Mouse (Mus musculus): ENCODE results near the gene Cfap99. TPM values are rescaled to one million over a fixed set of nuclear protein-coding genes. Genes with fewer than 3 reads are reported as not detected.

Gene Cfap99
- polyA plus RNA-seq, 1 experiment from 2014 or later, result not detected

DNA sequence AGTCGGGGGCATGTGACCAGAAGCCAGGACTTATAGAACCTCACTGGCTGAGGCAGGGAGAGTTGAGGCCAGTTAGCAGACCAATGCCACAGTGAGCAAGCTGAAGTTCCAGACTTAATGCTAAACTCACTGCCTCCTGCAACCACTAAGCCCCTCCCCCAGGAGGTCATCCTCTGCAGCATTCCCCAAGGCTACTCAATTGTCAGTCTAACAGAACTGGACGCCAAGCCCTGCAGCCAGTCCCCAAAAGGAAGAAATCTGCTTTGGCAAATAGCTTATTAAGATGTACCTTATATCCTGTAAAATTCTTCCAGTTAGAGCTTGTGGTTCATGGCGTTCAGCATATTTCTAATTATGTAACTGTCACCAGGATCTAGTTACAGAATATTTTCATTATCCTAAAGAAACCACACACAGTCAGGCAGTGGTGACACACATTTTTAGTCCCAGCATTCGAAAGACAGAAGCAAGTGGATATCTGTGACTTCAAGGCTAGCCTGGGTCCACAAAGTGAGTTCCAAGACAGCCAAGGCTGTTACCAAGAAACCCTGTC is 35.4 kb upstream of the Cfap99 start:
- H3K9me3 ChIP-seq (replicated peaks; ENCODE audit: control insufficient read depth, low read length), result no peaks in the 10 kb centered on the region
- no peaks in the 10 kb centered on the region for H3K36me3 ChIP-seq (ENCODE audit: control insufficient read depth, insufficient read depth, low read length)
- H3K4me3 ChIP-seq (replicated peaks; ENCODE audit: low read length), result no peak overlapping the region
- peaks cover 7% of the 10 kb centered on the region for H3K4me1 ChIP-seq (ENCODE audit: control insufficient read depth, insufficient read depth, low read length)
- H3K27me3 ChIP-seq (ENCODE audit: control insufficient read depth, insufficient read depth, low read length), result no peaks in the 10 kb centered on the region
- no peak for ATAC-seq (ENCODE audit: insufficient read depth, low FRiP score)
- no peak overlapping the region for H3K27ac ChIP-seq (ENCODE audit: low read length)
- H3K9ac ChIP-seq (ENCODE audit: low read length), result no peak overlapping the region
- no peak overlapping the region for H3K4me2 ChIP-seq (ENCODE audit: low read depth, low read length)
- 51% methylated on average over 4 of the region's 4 CpGs for WGBS

DNA sequence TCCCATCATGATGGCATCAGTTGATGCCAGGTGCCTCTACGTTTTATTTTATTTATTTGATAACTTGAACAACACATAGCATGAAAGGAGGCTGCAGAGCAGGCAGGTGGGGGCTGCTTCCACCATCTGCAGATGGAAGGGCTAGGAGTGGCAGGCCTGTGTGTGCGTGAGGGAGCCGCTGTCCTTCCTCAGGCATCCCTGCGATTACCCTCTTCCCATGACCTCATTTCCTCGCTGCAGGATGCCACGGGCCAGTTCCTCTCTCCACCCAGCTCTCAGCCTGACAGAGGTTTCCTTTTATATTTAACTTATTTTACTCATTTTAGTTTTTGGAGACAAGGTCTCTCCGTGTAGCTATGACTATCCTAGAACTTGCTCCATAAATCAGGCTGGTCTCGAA is 34.1 kb upstream of the Cfap99 start:
- Histone ChIP-seq H3K36me3 (ENCODE audit: control insufficient read depth, insufficient read depth, low read length) (no peaks in the 10 kb centered on the region), H3K9ac (ENCODE audit: low read length) (no peak overlapping the region), H3K4me2 (ENCODE audit: low read depth, low read length) (no peak overlapping the region), H3K27ac (ENCODE audit: low read length) (no peak overlapping the region), H3K9me3 (replicated peaks; ENCODE audit: control insufficient read depth, low read length) (no peaks in the 10 kb centered on the region), H3K4me3 (replicated peaks; ENCODE audit: low read length) (no peak overlapping the region), H3K27me3 (ENCODE audit: control insufficient read depth, insufficient read depth, low read length) (no peaks in the 10 kb centered on the region), H3K4me1 (ENCODE audit: control insufficient read depth, insufficient read depth, low read length) (peaks cover 7% of the 10 kb centered on the region)
- ATAC-seq (ENCODE audit: insufficient read depth, low FRiP score), result no peak
- 60% methylated on average over 8 of the region's 8 CpGs for WGBS

DNA sequence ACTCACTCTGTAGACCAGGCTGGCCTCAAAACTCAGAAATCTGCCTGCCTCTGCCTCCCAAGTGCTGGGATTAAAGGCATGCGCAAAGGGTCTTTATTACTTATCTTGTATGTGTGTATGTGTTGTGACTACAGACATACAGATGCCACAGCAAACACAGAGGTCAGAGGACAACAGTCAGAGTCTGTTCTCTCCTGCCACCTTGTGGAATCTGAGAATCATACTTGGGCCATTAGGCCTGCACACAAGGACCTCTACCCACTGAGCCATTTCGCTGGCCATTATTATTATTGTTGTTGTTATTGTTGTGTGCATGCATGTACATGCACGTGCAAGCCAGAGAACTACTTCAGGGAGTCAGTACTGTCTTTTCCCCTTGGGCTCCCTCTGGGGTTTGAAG is 33.2 kb upstream of the Cfap99 start:
- Histone ChIP-seq H3K36me3 (ENCODE audit: control insufficient read depth, insufficient read depth, low read length) (no peaks in the 10 kb centered on the region), H3K4me1 (ENCODE audit: control insufficient read depth, insufficient read depth, low read length) (peaks cover 7% of the 10 kb centered on the region), H3K27ac (ENCODE audit: low read length) (no peak overlapping the region), H3K9ac (ENCODE audit: low read length) (no peak overlapping the region), H3K4me3 (replicated peaks; ENCODE audit: low read length) (no peak overlapping the region), H3K27me3 (ENCODE audit: control insufficient read depth, insufficient read depth, low read length) (no peaks in the 10 kb centered on the region), H3K9me3 (replicated peaks; ENCODE audit: control insufficient read depth, low read length) (no peaks in the 10 kb centered on the region), H3K4me2 (ENCODE audit: low read depth, low read length) (no peak overlapping the region)
- 77% methylated on average over 3 of the region's 3 CpGs for WGBS
- ATAC-seq (ENCODE audit: insufficient read depth, low FRiP score), result no peak

- ATAC-seq (ENCODE audit: insufficient read depth, low FRiP score), result no peak
- no peaks in the 10 kb centered on the region for H3K27me3 ChIP-seq (ENCODE audit: control insufficient read depth, insufficient read depth, low read length)
- 71% methylated on average over 3 of the region's 3 CpGs for WGBS
- H3K36me3 ChIP-seq (ENCODE audit: control insufficient read depth, insufficient read depth, low read length), result no peaks in the 10 kb centered on the region
- H3K9me3 ChIP-seq (replicated peaks; ENCODE audit: control insufficient read depth, low read length), result no peaks in the 10 kb centered on the region
- no peak overlapping the region for H3K4me3 ChIP-seq (replicated peaks; ENCODE audit: low read length)
- no peak overlapping the region for H3K27ac ChIP-seq (ENCODE audit: low read length)
- no peak overlapping the region for H3K9ac ChIP-seq (ENCODE audit: low read length)
- H3K4me1 ChIP-seq (ENCODE audit: control insufficient read depth, insufficient read depth, low read length), result no peaks in the 10 kb centered on the region
- no peak overlapping the region for H3K4me2 ChIP-seq (ENCODE audit: low read depth, low read length)
Measured at GRCm38 (mm10) chr5:34259172-34259816, 29.1 kb upstream of the Cfap99 start.

- Histone ChIP-seq H3K36me3 (ENCODE audit: control insufficient read depth, insufficient read depth, low read length) (no peaks in the 10 kb centered on the region), H3K4me3 (replicated peaks; ENCODE audit: low read length) (no peak overlapping the region), H3K27ac (ENCODE audit: low read length) (no peak overlapping the region), H3K9me3 (replicated peaks; ENCODE audit: control insufficient read depth, low read length) (no peaks in the 10 kb centered on the region), H3K4me1 (ENCODE audit: control insufficient read depth, insufficient read depth, low read length) (no peaks in the 10 kb centered on the region), H3K27me3 (ENCODE audit: control insufficient read depth, insufficient read depth, low read length) (no peaks in the 10 kb centered on the region), H3K4me2 (ENCODE audit: low read depth, low read length) (no peak overlapping the region), H3K9ac (ENCODE audit: low read length) (no peak overlapping the region)
- no peak for ATAC-seq (ENCODE audit: insufficient read depth, low FRiP score)
- 68% methylated on average over 4 of the region's 4 CpGs for WGBS
Measured at GRCm38 (mm10) chr5:34266065-34266464, 22.3 kb upstream of the Cfap99 start.

DNA sequence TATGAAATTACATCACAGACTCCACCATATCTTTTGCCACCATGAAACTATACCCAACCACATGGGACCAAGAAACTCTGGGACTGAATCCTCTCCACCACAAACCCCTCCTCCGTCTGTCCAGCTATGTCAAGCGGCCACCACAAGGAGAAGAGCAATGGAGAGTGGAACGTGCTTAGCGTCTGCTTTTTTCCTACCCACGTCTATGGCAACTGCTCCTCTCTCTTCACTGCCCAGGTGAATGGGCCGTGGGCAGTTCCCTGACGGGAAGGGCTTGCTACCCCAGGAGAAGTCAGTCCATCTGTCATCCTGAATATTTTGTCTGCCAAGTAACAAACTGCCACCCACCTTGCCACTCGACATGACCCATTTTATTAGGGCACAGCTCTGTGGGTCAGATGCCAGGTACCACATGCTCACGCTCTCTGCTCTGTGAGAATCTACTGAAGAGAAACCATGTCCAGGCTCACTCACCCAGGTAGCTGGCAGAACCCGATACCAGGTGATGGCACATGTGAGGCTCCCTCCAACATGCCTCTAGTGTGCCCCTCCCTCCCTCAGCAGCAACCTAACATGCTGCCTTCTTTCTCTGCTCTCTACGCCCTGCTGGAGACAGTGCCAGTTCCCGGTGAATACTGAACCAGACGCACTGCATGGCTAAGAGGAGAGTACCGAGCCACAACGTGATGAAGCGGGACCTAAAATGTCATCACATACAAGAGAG is 19.0 kb upstream of the Cfap99 start:
- ATAC-seq (ENCODE audit: insufficient read depth, low FRiP score), result no peak
- Histone ChIP-seq H3K9ac (ENCODE audit: low read length) (no peak overlapping the region), H3K4me3 (replicated peaks; ENCODE audit: low read length) (no peak overlapping the region), H3K9me3 (replicated peaks; ENCODE audit: control insufficient read depth, low read length) (no peaks in the 10 kb centered on the region), H3K27me3 (ENCODE audit: control insufficient read depth, insufficient read depth, low read length) (no peaks in the 10 kb centered on the region), H3K4me2 (ENCODE audit: low read depth, low read length) (no peak overlapping the region), H3K4me1 (ENCODE audit: control insufficient read depth, insufficient read depth, low read length) (no peaks in the 10 kb centered on the region), H3K36me3 (ENCODE audit: control insufficient read depth, insufficient read depth, low read length) (no peaks in the 10 kb centered on the region), H3K27ac (ENCODE audit: low read length) (no peak overlapping the region)
- WGBS, result 86% methylated on average over 16 of the region's 16 CpGs

- Histone ChIP-seq H3K9ac (ENCODE audit: low read length) (no peak overlapping the region), H3K27me3 (ENCODE audit: control insufficient read depth, insufficient read depth, low read length) (no peaks in the 10 kb centered on the region), H3K4me1 (ENCODE audit: control insufficient read depth, insufficient read depth, low read length) (no peaks in the 10 kb centered on the region), H3K9me3 (replicated peaks; ENCODE audit: control insufficient read depth, low read length) (no peaks in the 10 kb centered on the region), H3K27ac (ENCODE audit: low read length) (no peak overlapping the region), H3K36me3 (ENCODE audit: control insufficient read depth, insufficient read depth, low read length) (no peaks in the 10 kb centered on the region), H3K4me3 (replicated peaks; ENCODE audit: low read length) (no peak overlapping the region), H3K4me2 (ENCODE audit: low read depth, low read length) (no peak overlapping the region)
- no peak for ATAC-seq (ENCODE audit: insufficient read depth, low FRiP score)
- WGBS, result 59% methylated on average over 12 of the region's 12 CpGs
Measured at GRCm38 (mm10) chr5:34269921-34270465, 18.4 kb upstream of the Cfap99 start.

GRCm38 (mm10) chr5:34271743-34272142 is 16.7 kb upstream of the Cfap99 start:
- no peak overlapping the region for H3K27ac ChIP-seq (ENCODE audit: low read length)
- H3K9ac ChIP-seq (ENCODE audit: low read length), result no peak overlapping the region
- WGBS, result 29% methylated on average over 4 of the region's 4 CpGs
- H3K36me3 ChIP-seq (ENCODE audit: control insufficient read depth, insufficient read depth, low read length), result no peaks in the 10 kb centered on the region
- ATAC-seq (ENCODE audit: insufficient read depth, low FRiP score), result no peak
- no peak overlapping the region for H3K4me2 ChIP-seq (ENCODE audit: low read depth, low read length)
- no peaks in the 10 kb centered on the region for H3K4me1 ChIP-seq (ENCODE audit: control insufficient read depth, insufficient read depth, low read length)
- no peaks in the 10 kb centered on the region for H3K9me3 ChIP-seq (replicated peaks; ENCODE audit: control insufficient read depth, low read length)
- H3K27me3 ChIP-seq (ENCODE audit: control insufficient read depth, insufficient read depth, low read length), result no peaks in the 10 kb centered on the region
- H3K4me3 ChIP-seq (replicated peaks; ENCODE audit: low read length), result no peak overlapping the region

DNA sequence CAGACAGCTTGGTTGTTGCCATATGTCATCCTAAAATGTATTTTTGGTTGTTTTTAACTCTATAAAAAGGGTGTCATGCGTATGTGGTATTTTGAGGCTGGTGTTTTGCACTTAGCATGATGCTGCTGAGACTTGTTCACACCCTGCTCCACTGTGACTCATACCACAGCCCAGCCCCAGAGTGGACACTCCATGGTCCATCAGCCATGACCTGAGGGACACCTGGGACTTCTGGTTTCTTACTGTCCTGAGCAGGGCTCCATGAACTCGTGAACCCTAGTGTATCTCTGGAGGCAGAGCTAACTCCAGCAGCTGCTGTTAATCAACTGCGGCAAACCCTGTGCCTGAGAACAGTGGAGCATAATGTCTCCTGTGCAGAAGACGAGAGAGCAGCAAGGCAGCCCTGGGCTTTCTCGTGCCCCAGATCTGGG is 15.1 kb upstream of the Cfap99 start:
- Histone ChIP-seq H3K36me3 (ENCODE audit: control insufficient read depth, insufficient read depth, low read length) (no peaks in the 10 kb centered on the region), H3K4me2 (ENCODE audit: low read depth, low read length) (no peak overlapping the region), H3K9ac (ENCODE audit: low read length) (no peak overlapping the region), H3K27ac (ENCODE audit: low read length) (no peak overlapping the region), H3K9me3 (replicated peaks; ENCODE audit: control insufficient read depth, low read length) (no peaks in the 10 kb centered on the region), H3K4me3 (replicated peaks; ENCODE audit: low read length) (no peak overlapping the region), H3K4me1 (ENCODE audit: control insufficient read depth, insufficient read depth, low read length) (no peaks in the 10 kb centered on the region), H3K27me3 (ENCODE audit: control insufficient read depth, insufficient read depth, low read length) (no peaks in the 10 kb centered on the region)
- 67% methylated on average over 5 of the region's 5 CpGs for WGBS
- no peak for ATAC-seq (ENCODE audit: insufficient read depth, low FRiP score)

Data from stomach, embryonic 16.5 days (tissue).